Mouse (Mus musculus) MEL (cell line): ENCODE results near the gene Ptgdr. TPM values are rescaled to one million over a fixed set of nuclear protein-coding genes. Genes with fewer than 3 reads are reported as not detected.
"Not testable (repeated sequence)": the region's sequence is repeated elsewhere in the genome, so short reads cannot be mapped to it uniquely, and the experiment has no call there.

Experiments
- DNase-seq: peaks from one replicate; pipeline ENCODE4 v3.0.0; 2011; ENCODE audit warnings: low read depth, low spot score
- H3K27ac ChIP-seq: 2 replicates; pipeline ENCODE4 v1.5.1; 2012; ENCODE audit warnings: low read depth, mild to moderate bottlenecking, control low read depth, low read length, moderate library complexity; ENCODE audit not compliant: control insufficient read depth
- H3K27me3 ChIP-seq, 2 experiments: fragments of 150-350 bp in 1 of 2; sonication (generic) in 1 of 2; 2 replicates each; pipeline ENCODE4 v1.6.1; 2012; ENCODE audit warnings: low read length in 2 of 2, mild to moderate bottlenecking in 2 of 2, improper control_type of control experiment in 1 of 2, moderate library complexity in 1 of 2; ENCODE audit not compliant: insufficient read depth in 2 of 2, control insufficient read depth in 1 of 2
- H3K36me3 ChIP-seq, 2 experiments: 2 replicates each; pipeline ENCODE4 v1.6.1; 2012 to 2014; ENCODE audit warnings: low read length in 2 of 2, improper control_type of control experiment in 1 of 2, inconsistent platforms in 1 of 2, mild to moderate bottlenecking in 1 of 2; ENCODE audit not compliant: insufficient read depth in 2 of 2, control insufficient read depth in 1 of 2
- H3K4me1 ChIP-seq, 2 experiments: fragments of 150-350 bp in 1 of 2; sonication (generic) in 1 of 2; 2 replicates each; pipeline ENCODE4 v1.6.1; 2012; ENCODE audit warnings: low read length in 2 of 2, improper control_type of control experiment in 1 of 2, mild to moderate bottlenecking in 1 of 2; ENCODE audit not compliant: insufficient read depth in 2 of 2, control insufficient read depth in 1 of 2
- H3K4me3 ChIP-seq, 2 experiments: fragments of 150-350 bp in 1 of 2; sonication (generic) in 1 of 2; 2 replicates each; pipeline ENCODE4 v1.5.1; 2012; ENCODE audit warnings: low read depth in 2 of 2, low read length in 2 of 2, mild to moderate bottlenecking in 2 of 2, moderate library complexity in 2 of 2, control low read depth in 1 of 2, improper control_type of control experiment in 1 of 2; ENCODE audit not compliant: control insufficient read depth in 1 of 2, insufficient read depth in 1 of 2
- H3K79me2 ChIP-seq: 2 replicates; pipeline ENCODE4 v1.6.1; 2012; ENCODE audit warnings: mild to moderate bottlenecking, low read length, moderate library complexity; ENCODE audit not compliant: control insufficient read depth, poor library complexity, insufficient read depth
- H3K9ac ChIP-seq: 2 replicates; pipeline ENCODE4 v1.6.1; 2012; ENCODE audit warnings: low read depth, mild to moderate bottlenecking, control low read depth, low read length, moderate library complexity; ENCODE audit not compliant: control insufficient read depth, poor library complexity, severe bottlenecking
- H3K9me3 ChIP-seq: fragments of 150-350 bp; sonication (generic); replicated peaks from 2 replicates; pipeline ENCODE4 v1.6.1; 2012; ENCODE audit warnings: mild to moderate bottlenecking, low read length, improper control_type of control experiment, moderate library complexity; ENCODE audit not compliant: insufficient read depth
- E2F4 ChIP-seq: IDR thresholded peaks from 2 replicates; pipeline ENCODE4 v1.6.1; 2011; ENCODE audit warnings: low read depth, low read length, improper control_type of control experiment, borderline replicate concordance
- ELF1 ChIP-seq: IDR thresholded peaks from 2 replicates; pipeline ENCODE4 v1.6.1; 2014; ENCODE audit warnings: low read depth, mild to moderate bottlenecking, inconsistent platforms, low read length, improper control_type of control experiment, moderate library complexity
- EP300 ChIP-seq, 2 experiments: IDR thresholded peaks; 2 replicates each; pipeline ENCODE4 v1.6.1; 2011; ENCODE audit warnings: improper control_type of control experiment in 2 of 2, low read length in 2 of 2, low read depth in 1 of 2, mild to moderate bottlenecking in 1 of 2
- GATA1 ChIP-seq: IDR thresholded peaks from 2 replicates; pipeline ENCODE4 v1.6.1; 2011; ENCODE audit warnings: low read depth, low read length, improper control_type of control experiment
- HCFC1 ChIP-seq: IDR thresholded peaks from 2 replicates; pipeline ENCODE4 v1.6.1; 2012; ENCODE audit warnings: low read depth, mild to moderate bottlenecking, inconsistent platforms, low read length, improper control_type of control experiment, moderate library complexity
- JUND ChIP-seq: IDR thresholded peaks from 2 replicates; pipeline ENCODE4 v1.6.1; 2011; ENCODE audit warnings: low read depth, mild to moderate bottlenecking, improper control_type of control experiment, low read length
- KAT2A ChIP-seq: conservative IDR thresholded peaks from 2 replicates; pipeline ENCODE4 v1.6.1; 2012; ENCODE audit warnings: low read depth, low read length, improper control_type of control experiment, inconsistent platforms
- MYB ChIP-seq: IDR thresholded peaks from 2 replicates; pipeline ENCODE4 v1.6.1; 2011; ENCODE audit warnings: mild to moderate bottlenecking, low read depth, low read length, improper control_type of control experiment
- MYC ChIP-seq: IDR thresholded peaks from 2 replicates; pipeline ENCODE4 v1.6.1; 2011; ENCODE audit warnings: low read depth, mild to moderate bottlenecking, low read length, improper control_type of control experiment, moderate library complexity
- POLR2A ChIP-seq, 2 experiments: IDR thresholded peaks; 2 replicates each; pipeline ENCODE4 v1.6.1; 2011 to 2012; ENCODE audit warnings: low read length in 2 of 2, mild to moderate bottlenecking in 2 of 2, control low read depth in 1 of 2, improper control_type of control experiment in 1 of 2, low read depth in 1 of 2, moderate library complexity in 1 of 2; ENCODE audit not compliant: control insufficient read depth in 1 of 2, insufficient read depth in 1 of 2, poor library complexity in 1 of 2
- RCOR1 ChIP-seq: IDR thresholded peaks from 2 replicates; pipeline ENCODE4 v1.6.1; 2012; ENCODE audit warnings: low read depth, mild to moderate bottlenecking, inconsistent platforms, low read length, improper control_type of control experiment
- SMC3 ChIP-seq: IDR thresholded peaks from 2 replicates; pipeline ENCODE4 v1.6.1; 2011; ENCODE audit warnings: low read depth, low read length, improper control_type of control experiment
- TCF12 ChIP-seq: IDR thresholded peaks from 2 replicates; pipeline ENCODE4 v1.6.1; 2014; ENCODE audit warnings: low read depth, mild to moderate bottlenecking, inconsistent platforms, low read length, improper control_type of control experiment, moderate library complexity
- USF2 ChIP-seq, 2 experiments: IDR thresholded peaks; 2 replicates each; pipeline ENCODE4 v1.6.1; 2011 to 2012; ENCODE audit warnings: improper control_type of control experiment in 2 of 2, low read length in 2 of 2, borderline replicate concordance in 1 of 2, inconsistent platforms in 1 of 2, low read depth in 1 of 2, mild to moderate bottlenecking in 1 of 2; ENCODE audit not compliant: insufficient read depth in 1 of 2
- polyA plus RNA-seq, 2 experiments: library from polyadenylated mRNA; stranded (reverse) in 1 of 2; unstranded in 1 of 2; fragments of >175 nt in 1 of 2; fragments of >200 nt in 1 of 2; gene quantifications; 2 replicates each; pipeline versions ENCODE4 v1.2.1 to v1.2.4; 2012; ENCODE audit warnings: low replicate concordance in 2 of 2, low read depth in 1 of 2; ENCODE audit not compliant: insufficient read length in 2 of 2, insufficient read depth in 1 of 2, missing spikeins in 1 of 2
- total RNA-seq: library from RNA; depleted of rRNA; stranded (reverse); fragments of 300-350 nt; gene quantifications from 2 replicates; pipeline ENCODE4 v1.2.3, GENCODE M21; 2012; rRNA removed

The Ptgdr gene
- not detected in 2 replicates for total RNA-seq
- not detected for polyA plus RNA-seq

GRCm38 (mm10) chr14:44858868-44859613, at the start of gene Ptgdr:
Ptgdr (minus strand) TSS chr14:44859375.
- no peak for TF ChIP-seq JUND
- no peaks in the 10 kb centered on the region for H3K79me2 ChIP-seq
- H3K27me3 ChIP-seq, result no peaks in the 10 kb centered on the region
- H3K4me3 ChIP-seq, result no peak within 1 kb of the TSS
- H3K36me3 ChIP-seq, result no peaks in the 10 kb centered on the region
- no peak within 1 kb of the TSS for H3K27ac ChIP-seq
- no peak for DNase-seq
- no peaks in the 10 kb centered on the region for H3K4me1 ChIP-seq
- H3K9me3 ChIP-seq, result no peaks in the 10 kb centered on the region
- H3K9ac ChIP-seq, result no peak within 1 kb of the TSS

GRCm38 (mm10) chr14:44907774-44908173, 48.6 kb upstream of the Ptgdr start:
- H3K4me1 ChIP-seq, result no peaks in the 10 kb centered on the region
- H3K4me3 ChIP-seq, result no peak overlapping the region
- H3K9ac ChIP-seq, result no peak overlapping the region
- H3K79me2 ChIP-seq, result no peaks in the 10 kb centered on the region
- DNase-seq, result no peak
- TF ChIP-seq GATA1, result no peak
- TF ChIP-seq POLR2A (IDR thresholded peaks at IDR 0.05; ENCODE audit: control insufficient read depth in 1 of 2, insufficient read depth in 1 of 2, low read depth in 1 of 2, low read length in 2 of 2, poor library complexity in 1 of 2), result no peak
- no peak for TF ChIP-seq HCFC1
- no peak for TF ChIP-seq EP300 (IDR thresholded peaks at IDR 0.05; ENCODE audit: low read depth in 1 of 2, low read length in 2 of 2)
- TF ChIP-seq KAT2A, result no peak
- H3K9me3 ChIP-seq, result no peaks in the 10 kb centered on the region
- H3K27ac ChIP-seq, result no peak overlapping the region
- no peaks in the 10 kb centered on the region for H3K36me3 ChIP-seq
- H3K27me3 ChIP-seq, result no peaks in the 10 kb centered on the region

- no peaks in the 10 kb centered on the region for H3K9me3 ChIP-seq
- no peaks in the 10 kb centered on the region for H3K4me1 ChIP-seq
- no peaks in the 10 kb centered on the region for H3K27me3 ChIP-seq
- H3K27ac ChIP-seq, result no peak overlapping the region
- H3K79me2 ChIP-seq, result no peaks in the 10 kb centered on the region
- no peak overlapping the region for H3K9ac ChIP-seq
- no peak overlapping the region for H3K4me3 ChIP-seq
- no peak for TF ChIP-seq ELF1
- TF ChIP-seq USF2 (IDR thresholded peaks at IDR 0.05; ENCODE audit: borderline replicate concordance in 1 of 2, insufficient read depth in 1 of 2, low read depth in 1 of 2, low read length in 2 of 2), result no peak
- TF ChIP-seq MYB, result no peak
- no peak for TF ChIP-seq E2F4
- no peak for TF ChIP-seq TCF12
- no peak for TF ChIP-seq HCFC1
- no peak for TF ChIP-seq SMC3
- TF ChIP-seq RCOR1, result no peak
- no peak for TF ChIP-seq KAT2A
- no peak for TF ChIP-seq MYC
- DNase-seq, result no peak
- H3K36me3 ChIP-seq, result no peaks in the 10 kb centered on the region
Observed at GRCm38 (mm10) chr14:44904199-44904598, 45.0 kb upstream of the Ptgdr start.

- not testable (repeated sequence) for H3K27me3 ChIP-seq, H3K4me1 ChIP-seq, H3K36me3 ChIP-seq, H3K9ac ChIP-seq, DNase-seq, H3K4me3 ChIP-seq, H3K9me3 ChIP-seq, H3K27ac ChIP-seq, H3K79me2 ChIP-seq
Observed at GRCm38 (mm10) chr14:44901735-44902134, 42.6 kb upstream of the Ptgdr start.
